Mouse (Mus musculus) E14TG2a.4 (cell line): ENCODE data around the gene Tmem136.

Experiments used
- CTCF ChIP-seq: conservative IDR thresholded peaks from 2 replicates; pipeline ENCODE4 v1.5.1; 2014; ENCODE audit warnings: low read length
- NANOG ChIP-seq: IDR thresholded peaks from 2 replicates; pipeline ENCODE4 v1.6.1; 2014; ENCODE audit warnings: borderline replicate concordance, low read length, mixed read lengths

DNA sequence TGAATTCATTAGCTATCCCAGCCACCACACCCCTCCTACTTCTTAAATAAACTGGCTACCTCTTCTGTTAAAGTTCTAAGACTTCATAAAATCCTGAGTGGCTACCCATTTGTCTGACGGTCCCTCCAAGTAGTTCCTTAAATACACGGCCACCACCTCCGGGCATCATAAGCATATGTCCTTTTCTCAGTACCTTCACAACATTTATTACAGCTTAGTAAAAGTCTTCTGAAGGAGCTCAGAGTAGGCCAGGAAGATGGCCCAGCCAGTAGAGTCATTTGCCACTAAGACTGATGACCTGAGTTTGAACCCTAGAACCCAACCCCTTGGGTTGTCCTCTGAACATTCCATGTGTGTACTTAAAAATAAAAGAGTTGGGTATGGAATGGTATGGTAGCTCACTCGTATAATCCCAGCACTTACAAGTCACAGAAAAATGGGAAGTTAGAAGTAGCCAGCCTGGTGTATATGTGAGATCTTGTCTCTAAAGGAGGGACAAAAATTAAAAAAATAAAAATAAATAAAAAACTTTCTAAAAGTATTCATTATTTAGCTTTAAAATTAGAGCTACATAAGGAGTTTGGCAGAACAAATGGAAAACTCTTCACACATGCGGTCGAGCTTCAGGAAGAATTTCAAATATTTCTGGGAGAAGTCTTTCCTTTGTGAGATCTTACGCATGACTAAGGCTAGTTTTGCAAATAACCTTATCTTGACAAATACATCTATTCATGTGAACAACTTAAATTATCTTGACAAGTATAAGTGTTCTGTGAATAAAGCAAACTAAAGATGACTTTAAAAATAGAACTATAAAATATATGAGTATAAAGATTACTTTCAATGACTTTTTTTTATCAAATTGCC is 31.6 kb downstream of the Tmem136 start:
- no peak for TF ChIP-seq CTCF
- no peak for TF ChIP-seq NANOG
